Mouse (Mus musculus) left cerebral cortex, adult 2 months (tissue): ENCODE results near the gene D5Ertd579e. TPM values are rescaled to one million over a fixed set of nuclear protein-coding genes. Genes with fewer than 3 reads are reported as not detected.
A peak's percentile ranks its signal among the peaks of the same experiment; 100 is the strongest.

Source experiments
- DNase-seq, 2 experiments: peaks; one replicate each; pipeline ENCODE4 v3.0.0; 2021 to 2022; ENCODE audit warnings: low spot score in 2 of 2, mixed read lengths in 1 of 2; ENCODE audit errors: extremely low spot score in 1 of 2
- H3K27ac ChIP-seq: fragments of 200-600 bp; 2 replicates; pipeline ENCODE4 v1.8.1; 2022
- H3K4me3 ChIP-seq: fragments of 200-600 bp; 2 replicates; pipeline ENCODE4 v1.8.1; 2022
- CTCF ChIP-seq: fragments of 200-600 bp; IDR thresholded peaks from 2 replicates; pipeline ENCODE4 v1.8.1; 2022; ENCODE audit warnings: antibody characterized with exemption, mild to moderate bottlenecking, moderate library complexity
- intact Hi-C: fragments of 180-260 bp; cut with DNase I; formaldehyde crosslinking; loops from one replicate; pipeline ENCODE4 v1.15.1; 2025
- total RNA-seq, 2 experiments: library from RNA; stranded (reverse); gene quantifications; 2 replicates each; pipeline ENCODE4 v1.2.3; 2021

D5Ertd579e gene
- total RNA-seq, 2 experiments from 2014 or later = 93.9 to 111 TPM

GRCm38 (mm10) chr5:36719135-36719534, 23.3 kb upstream of the D5Ertd579e start:
- intact Hi-C loops = no loop called here
- TF ChIP-seq CTCF = no peak
- no peak for DNase-seq
- H3K4me3 ChIP-seq = no peak overlapping the region
- no peak overlapping the region for H3K27ac ChIP-seq

- no peak for TF ChIP-seq CTCF
- DNase-seq = no peak
- H3K4me3 ChIP-seq = no peak overlapping the region
- H3K27ac ChIP-seq = no peak overlapping the region
- intact Hi-C loops = no loop called here
These were observed 22.1 kb upstream of the D5Ertd579e start for GRCm38 (mm10) chr5:36717889-36718288.

GRCm38 (mm10) chr5:36716816-36717215, 21.0 kb upstream of the D5Ertd579e start:
- Histone ChIP-seq H3K27ac (no peak overlapping the region), H3K4me3 (no peak overlapping the region)
- intact Hi-C loops = no loop called here
- TF ChIP-seq CTCF = no peak
- no peak for DNase-seq

DNA sequence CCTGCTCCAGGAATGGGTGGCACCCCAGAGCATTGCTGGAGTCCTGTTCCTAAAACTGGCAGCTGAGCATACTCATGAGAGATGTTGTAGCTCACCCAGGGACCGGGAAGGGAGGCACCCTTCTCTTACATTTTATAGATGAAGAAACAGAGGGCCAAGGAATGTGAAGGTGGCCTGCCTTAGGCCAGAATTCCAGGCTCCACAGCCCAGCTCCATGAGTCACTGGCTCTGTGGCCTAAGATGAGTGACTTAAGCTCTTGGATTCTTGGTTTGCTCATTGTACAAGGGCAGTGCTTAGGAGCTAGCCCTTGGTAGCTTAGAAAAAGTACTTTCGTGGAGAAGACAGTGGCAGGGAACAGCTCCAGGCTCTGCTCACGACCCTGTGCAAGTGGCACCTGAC, 19.0 kb upstream of the D5Ertd579e start:
- DNase-seq = no peak
- TF ChIP-seq CTCF = no peak
- Histone ChIP-seq H3K27ac (no peak overlapping the region), H3K4me3 (no peak overlapping the region)
- intact Hi-C loops = no loop called here

DNA sequence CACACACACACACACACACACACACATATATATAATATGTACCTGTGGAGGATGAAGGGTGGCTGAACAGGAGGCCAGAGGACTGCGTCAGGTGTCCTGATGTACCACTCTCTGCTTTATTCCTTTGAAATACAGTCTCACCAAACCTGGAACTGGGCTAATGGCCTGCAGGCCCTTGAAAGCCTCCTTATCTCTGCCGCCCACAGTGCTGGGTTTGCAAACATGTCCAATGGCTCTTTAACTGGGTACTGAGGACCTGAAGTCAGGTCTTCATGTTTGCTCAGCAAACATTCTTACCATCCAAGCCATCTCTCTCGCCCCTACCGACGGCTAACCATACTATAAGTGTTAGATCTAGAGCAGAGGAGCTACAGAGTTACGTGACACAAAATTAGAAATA, 17.9 kb upstream of the D5Ertd579e start:
- intact Hi-C loops = no loop called here
- TF ChIP-seq CTCF = no peak
- no peak overlapping the region for H3K4me3 ChIP-seq
- no peak for DNase-seq
- no peak overlapping the region for H3K27ac ChIP-seq

GRCm38 (mm10) chr5:36712553-36713534, 17.0 kb upstream of the D5Ertd579e start:
- intact Hi-C loops = no loop called here
- peak in 1 of 2 experiments; percentile 33 for DNase-seq
- no peak for TF ChIP-seq CTCF

GRCm38 (mm10) chr5:36711863-36712262, 16.0 kb upstream of the D5Ertd579e start:
- Histone ChIP-seq H3K27ac (no peak overlapping the region), H3K4me3 (no peak overlapping the region)
- TF ChIP-seq CTCF = no peak
- intact Hi-C loops = no loop called here
- DNase-seq = no peak

More at GRCm38 (mm10) chr5:36712553-36713534, 17.0 kb upstream of the D5Ertd579e start:
- no peak overlapping the region; the same call in 1 of the 2 replicates for H3K27ac ChIP-seq
- peak overlapping the region; percentile 11; the same call in 1 of the 2 replicates for H3K4me3 ChIP-seq

- TF ChIP-seq CTCF = no peak
These were observed 10.0 kb upstream of the D5Ertd579e start for GRCm38 (mm10) chr5:36705792-36706191.

GRCm38 (mm10) chr5:36705390-36705789, 9.6 kb upstream of the D5Ertd579e start:
- intact Hi-C loops = no loop called here
- DNase-seq = no peak
- TF ChIP-seq CTCF = no peak
- no peak overlapping the region for H3K27ac ChIP-seq
- no peak overlapping the region for H3K4me3 ChIP-seq

More at GRCm38 (mm10) chr5:36705792-36706191, 10.0 kb upstream of the D5Ertd579e start:
- DNase-seq = no peak
- intact Hi-C loops = no loop called here
- Histone ChIP-seq H3K27ac (no peak overlapping the region), H3K4me3 (no peak overlapping the region)

GRCm38 (mm10) chr5:36704684-36705083, 8.9 kb upstream of the D5Ertd579e start:
- intact Hi-C loops = no loop called here
- DNase-seq = no peak
- no peak overlapping the region for H3K27ac ChIP-seq
- TF ChIP-seq CTCF = no peak
- H3K4me3 ChIP-seq = no peak overlapping the region

DNA sequence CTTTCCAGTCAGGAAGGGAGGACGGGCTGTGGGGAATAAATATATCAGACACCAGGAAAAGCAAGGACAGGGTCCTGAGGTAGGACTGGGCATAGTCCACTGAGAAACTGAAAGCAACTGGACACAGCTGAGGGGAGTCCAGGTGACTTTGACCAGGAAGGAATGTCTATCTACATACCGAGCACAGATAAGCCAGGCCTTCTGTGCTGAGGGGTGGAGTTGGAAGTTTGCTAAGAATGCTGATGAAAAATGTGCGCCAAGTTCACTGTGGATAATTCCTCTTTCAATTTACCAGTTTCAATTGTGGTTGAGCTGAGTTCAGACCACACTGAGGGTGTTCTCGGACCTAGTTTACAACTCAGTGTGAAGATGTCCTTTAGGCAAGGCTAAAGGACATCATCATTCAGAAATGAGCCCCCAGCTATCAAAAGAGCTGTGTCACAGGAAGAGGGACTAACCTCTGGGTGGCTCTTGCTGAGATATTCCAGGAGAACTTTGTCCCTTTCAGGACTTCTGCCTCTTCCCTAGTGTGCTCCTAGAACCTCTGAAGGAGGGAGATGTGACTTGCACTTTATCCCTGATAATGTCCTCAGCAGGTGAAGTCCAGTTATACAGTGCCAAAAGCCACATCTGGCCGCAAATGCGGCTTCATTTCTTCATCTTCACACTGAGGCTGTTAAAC, 5.3 kb upstream of the D5Ertd579e start:
- DNase-seq = no peak
- no peak overlapping the region for H3K4me3 ChIP-seq
- TF ChIP-seq CTCF = no peak
- no peak overlapping the region for H3K27ac ChIP-seq
- intact Hi-C loops = no loop called here

GRCm38 (mm10) chr5:36698689-36699088, 2.9 kb upstream of the D5Ertd579e start:
- intact Hi-C loops = no loop called here
- Histone ChIP-seq H3K27ac (no peak overlapping the region), H3K4me3 (no peak overlapping the region)
- DNase-seq = no peak
- TF ChIP-seq CTCF = no peak
